Mouse (Mus musculus) layer of hippocampus, adult 9-11 months (tissue): ENCODE results near the gene Tango6.

Source experiments
- DNase-seq: peaks from one replicate; pipeline ENCODE4 v3.0.0; 2022

Gene Tango6

DNA sequence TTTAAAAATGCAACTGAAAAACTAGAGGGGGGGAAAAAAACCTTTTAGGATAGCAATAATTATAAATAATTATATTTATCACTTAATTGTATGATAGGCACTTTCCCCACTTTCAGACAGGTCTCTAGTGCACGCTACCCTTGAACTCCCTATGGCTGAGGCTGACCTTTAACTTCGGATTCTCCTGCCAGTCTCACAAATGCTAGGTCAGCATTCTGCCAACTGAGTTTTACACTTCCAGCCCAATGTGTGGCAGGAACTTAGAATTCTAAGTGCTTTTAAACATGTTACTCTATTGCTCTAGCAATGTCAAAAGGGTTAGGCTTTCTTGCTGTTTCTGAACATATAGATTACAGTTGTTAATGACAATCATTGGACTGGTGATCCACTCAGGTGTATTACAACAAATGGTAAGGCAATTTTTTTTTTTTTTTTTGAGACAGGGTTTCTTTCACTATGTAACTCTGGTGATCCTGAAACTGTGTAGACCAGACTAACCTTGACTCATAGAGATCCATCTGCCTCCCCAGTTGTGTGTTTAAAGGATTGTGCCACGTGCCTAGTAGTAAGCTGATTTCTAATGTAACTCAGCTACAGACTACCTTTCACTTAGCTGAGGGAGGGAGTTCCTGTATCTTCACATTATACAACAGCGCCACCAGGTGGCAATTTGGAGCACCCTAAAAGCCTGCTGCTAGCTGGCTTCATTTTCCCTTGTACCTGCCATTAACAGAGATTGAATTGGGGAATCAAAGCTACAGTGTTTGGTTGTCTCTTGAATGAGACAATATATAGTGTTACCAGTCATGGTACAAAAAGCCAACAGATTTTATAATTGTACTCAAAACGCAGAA is 204.7 kb downstream of the Tango6 start:
- DNase-seq = no peak

DNA sequence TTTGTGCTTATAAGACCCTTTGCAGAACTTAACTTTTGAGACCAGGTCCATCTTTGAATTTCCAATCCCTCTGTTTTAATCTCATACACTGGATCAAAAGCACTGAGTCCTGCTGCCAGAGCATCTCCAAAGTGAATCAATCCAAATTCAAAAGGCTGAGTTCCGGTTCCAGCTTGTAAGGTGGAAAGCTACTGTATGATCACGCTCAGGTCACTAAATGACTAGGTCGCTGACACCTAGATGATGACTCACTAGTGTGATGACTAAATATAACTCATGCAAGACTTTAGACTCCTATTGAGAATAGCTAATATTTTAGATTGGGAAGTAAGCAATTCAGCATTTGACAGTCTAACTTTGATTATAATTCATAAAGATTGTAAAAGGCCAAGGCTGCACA is 205.9 kb downstream of the Tango6 start:
- DNase-seq = no peak

DNA sequence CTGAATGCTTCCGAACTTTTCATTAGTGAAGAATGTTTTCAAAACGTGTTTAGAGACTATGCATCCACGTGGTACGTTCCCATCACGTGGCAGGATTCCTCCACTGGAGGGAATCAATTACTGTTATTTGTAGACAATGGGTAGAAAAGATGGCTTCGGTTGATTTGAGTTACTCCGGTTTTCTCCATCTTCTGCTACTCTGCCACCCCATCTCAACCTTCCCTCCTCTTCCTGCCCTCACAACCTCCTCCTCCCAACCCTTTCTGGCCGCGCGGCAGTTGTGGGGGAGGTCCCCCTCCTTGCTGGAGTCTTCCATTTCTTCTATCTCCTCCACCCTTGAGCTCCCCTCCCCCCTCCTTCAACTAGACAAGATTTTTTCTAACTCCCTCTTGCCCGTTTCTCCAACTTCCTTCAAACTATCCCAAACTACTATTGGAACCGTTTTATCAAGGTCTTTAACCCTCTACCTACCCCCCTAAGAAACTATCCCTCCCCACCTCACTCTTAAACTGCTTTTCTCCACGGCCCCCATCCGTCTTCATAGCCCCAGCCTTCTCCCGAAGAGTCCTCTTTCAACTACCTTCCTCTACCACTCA is 209.4 kb downstream of the Tango6 start:
- no peak for DNase-seq

DNA sequence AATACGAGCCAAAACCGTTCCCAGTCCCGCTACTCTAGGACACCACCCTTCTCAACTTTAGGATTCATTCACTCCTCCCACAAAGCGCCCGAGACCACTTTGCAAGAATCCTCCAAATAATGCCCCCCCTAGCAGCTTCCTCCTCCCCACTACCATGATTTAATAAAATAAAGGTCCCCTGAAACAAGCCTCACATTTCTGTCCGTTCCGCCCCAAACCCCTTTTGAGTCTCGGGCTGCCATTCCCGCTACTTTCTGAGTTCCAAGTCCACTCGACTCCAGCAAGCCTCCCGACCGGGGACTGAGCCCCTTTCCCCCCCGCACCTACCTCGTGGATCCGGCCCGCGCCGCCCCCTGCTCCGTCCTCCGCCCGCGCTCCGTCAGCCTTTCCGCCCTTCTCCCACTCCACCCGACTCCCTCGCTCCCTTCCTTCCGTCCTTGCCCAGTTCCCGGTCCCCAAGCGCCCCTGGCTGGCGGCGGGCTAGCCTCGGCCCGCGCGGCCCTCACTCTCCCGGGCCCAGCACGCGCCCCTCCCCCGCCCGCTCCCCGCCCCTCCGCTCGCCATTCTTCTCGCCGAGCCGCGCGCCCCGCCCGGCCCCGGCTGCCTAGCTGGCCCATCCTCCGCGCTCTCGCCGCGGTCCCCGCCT is 210.1 kb downstream of the Tango6 start:
- no peak for DNase-seq

DNA sequence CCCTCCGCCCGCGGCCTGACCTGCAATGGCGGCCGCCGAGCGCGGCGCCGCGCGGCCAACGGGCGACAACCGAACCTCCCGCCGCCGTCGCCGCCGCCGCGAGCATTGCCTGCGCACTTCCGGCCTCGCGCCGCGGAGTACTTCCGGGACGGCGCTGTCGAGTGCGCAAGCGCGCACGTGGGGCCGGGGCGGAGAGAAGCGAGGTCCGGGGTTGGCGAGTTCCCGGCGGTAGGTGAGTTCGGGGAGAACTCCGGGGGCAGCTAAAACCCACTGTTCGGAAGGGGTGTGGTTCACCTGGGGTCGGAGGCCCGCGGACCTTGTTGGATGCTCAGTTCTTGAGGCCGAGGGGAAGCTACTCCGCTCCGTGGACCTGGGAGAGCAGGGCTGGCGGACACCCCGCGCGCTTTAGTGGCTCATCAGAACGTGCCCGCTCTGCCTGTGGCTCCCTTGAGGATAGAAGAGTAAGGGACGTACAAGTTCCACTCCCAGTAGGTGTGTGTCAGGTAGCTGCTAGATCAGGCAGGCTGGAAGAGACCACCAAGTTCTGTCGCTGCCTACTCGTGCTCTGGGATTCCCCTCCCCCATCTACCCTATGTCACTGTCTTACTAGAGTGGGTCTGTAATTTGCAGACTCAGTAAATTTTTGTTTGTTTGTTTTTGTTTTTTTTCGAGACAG is 210.8 kb downstream of the Tango6 start, which contains the start of gene Utp4:
Gene Utp4, plus strand, starts transcription at position 156 of the 676 bp plus-strand sequence.
- DNase-seq = peak; percentile 81

DNA sequence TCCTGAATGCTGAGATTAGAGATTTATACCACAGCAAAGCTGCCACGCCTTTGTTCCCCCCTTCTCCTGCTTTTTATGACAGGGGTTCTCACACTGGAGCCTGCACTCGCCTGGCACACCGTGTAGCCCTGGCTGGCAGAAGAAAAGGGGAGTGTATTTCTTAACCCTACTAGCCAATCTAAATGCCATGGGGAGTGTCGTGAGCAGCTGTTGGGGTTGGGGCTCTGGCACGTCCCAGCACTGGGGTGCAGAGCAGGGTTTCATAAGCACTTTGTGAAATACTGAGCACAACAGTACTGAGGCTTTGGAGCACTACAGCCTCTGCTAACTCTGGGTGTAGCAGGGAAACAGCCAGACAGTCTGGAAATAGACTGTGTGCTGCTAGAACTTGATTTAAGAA is 216.6 kb downstream of the Tango6 start:
- no peak for DNase-seq
